Mouse (Mus musculus): Measurements from ENCODE around the gene Tsnaxip1. TPM values are rescaled to one million over a fixed set of nuclear protein-coding genes. Genes with fewer than 3 reads are reported as not detected.
"Not testable (repeated sequence)": the region's sequence is repeated elsewhere in the genome, so short reads cannot be mapped to it uniquely, and the experiment has no call there.

The Tsnaxip1 gene
- polyA plus RNA-seq, 1 experiment from 2014 or later = 1.5 TPM

- 100% methylated on average over 1 of the region's 1 CpGs for WGBS
- Histone ChIP-seq H3K4me1 (peaks cover 7% of the 10 kb centered on the region), H3K27ac (no peak overlapping the region), H3K27me3 (no peaks in the 10 kb centered on the region), H3K4me3 (no peak overlapping the region), H3K9ac (no peak overlapping the region), H3K4me2 (no peak overlapping the region), H3K9me3 (no peaks in the 10 kb centered on the region), H3K36me3 (peaks cover 41% of the 10 kb centered on the region)
- ATAC-seq (ENCODE audit: borderline replicate concordance, extremely low read depth, low FRiP score, low TSS enrichment) = peak; percentile 79; the same call in 1 of the 2 replicates
Observed at GRCm38 (mm10) chr8:105820925-105821324, 6.6 kb upstream of the Tsnaxip1 start.

GRCm38 (mm10) chr8:105825506-105825905, 2.0 kb upstream of the Tsnaxip1 start:
- Histone ChIP-seq H3K36me3 (peaks cover 30% of the 10 kb centered on the region), H3K27me3 (no peaks in the 10 kb centered on the region), H3K27ac (no peak overlapping the region), H3K4me3 (peak overlapping the region; percentile 82), H3K9me3 (no peaks in the 10 kb centered on the region), H3K4me2 (peak overlapping the region; percentile 63), H3K9ac (no peak overlapping the region), H3K4me1 (peaks cover 15% of the 10 kb centered on the region)
- no peak for ATAC-seq (ENCODE audit: borderline replicate concordance, extremely low read depth, low FRiP score, low TSS enrichment)
- 76% methylated on average over 4 of the region's 4 CpGs for WGBS

- Histone ChIP-seq H3K4me1 (peaks cover 15% of the 10 kb centered on the region), H3K36me3 (peaks cover 27% of the 10 kb centered on the region), H3K4me3 (peak overlapping the region; percentile 82), H3K27me3 (no peaks in the 10 kb centered on the region), H3K9ac (peak overlapping the region; percentile 83), H3K4me2 (peak overlapping the region; percentile 63), H3K27ac (no peak overlapping the region), H3K9me3 (no peaks in the 10 kb centered on the region)
- no peak for ATAC-seq (ENCODE audit: borderline replicate concordance, extremely low read depth, low FRiP score, low TSS enrichment)
- WGBS = 4% methylated on average over 4 of the region's 4 CpGs
Observed at GRCm38 (mm10) chr8:105826379-105826778, 1.2 kb upstream of the Tsnaxip1 start.

- WGBS = 78% methylated on average over 2 of the region's 2 CpGs
- not testable (repeated sequence) for H3K36me3 ChIP-seq; H3K4me2 ChIP-seq; H3K9me3 ChIP-seq; H3K4me3 ChIP-seq; H3K4me1 ChIP-seq; H3K27me3 ChIP-seq; ATAC-seq (ENCODE audit: borderline replicate concordance, extremely low read depth, low FRiP score, low TSS enrichment); H3K27ac ChIP-seq; H3K9ac ChIP-seq
Observed at GRCm38 (mm10) chr8:105833740-105834139, 6.2 kb downstream of the Tsnaxip1 start.

DNA sequence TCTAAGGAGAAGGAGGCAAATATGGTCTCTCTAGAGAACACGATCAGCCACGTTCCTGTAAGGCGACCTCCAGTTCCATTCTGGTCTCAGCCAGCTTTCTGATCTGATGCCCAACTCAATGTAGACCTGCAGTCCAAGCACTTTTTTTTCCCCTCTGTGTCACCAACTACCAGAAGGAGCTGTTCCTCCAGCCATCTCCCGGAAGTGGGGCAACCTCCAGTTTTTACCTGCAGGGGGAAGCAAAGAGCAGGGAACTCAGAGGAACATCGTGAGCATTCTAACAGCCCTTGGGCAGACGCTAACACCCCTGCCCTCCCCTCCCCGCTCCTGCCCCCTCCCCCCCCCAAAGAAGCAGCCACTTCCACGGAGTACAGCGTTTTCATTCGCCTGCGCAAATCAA, 7.8 kb downstream of the Tsnaxip1 start:
- H3K4me3 ChIP-seq = no peak overlapping the region
- no peak overlapping the region for H3K27ac ChIP-seq
- no peak overlapping the region for H3K4me2 ChIP-seq
- no peaks in the 10 kb centered on the region for H3K27me3 ChIP-seq
- no peaks in the 10 kb centered on the region for H3K9me3 ChIP-seq
- ATAC-seq (ENCODE audit: borderline replicate concordance, extremely low read depth, low FRiP score, low TSS enrichment) = no peak; the same call in 1 of the 2 replicates
- H3K9ac ChIP-seq = no peak overlapping the region
- H3K36me3 ChIP-seq = no peaks in the 10 kb centered on the region
- 30% methylated on average over 11 of the region's 11 CpGs for WGBS
- no peaks in the 10 kb centered on the region for H3K4me1 ChIP-seq

DNA sequence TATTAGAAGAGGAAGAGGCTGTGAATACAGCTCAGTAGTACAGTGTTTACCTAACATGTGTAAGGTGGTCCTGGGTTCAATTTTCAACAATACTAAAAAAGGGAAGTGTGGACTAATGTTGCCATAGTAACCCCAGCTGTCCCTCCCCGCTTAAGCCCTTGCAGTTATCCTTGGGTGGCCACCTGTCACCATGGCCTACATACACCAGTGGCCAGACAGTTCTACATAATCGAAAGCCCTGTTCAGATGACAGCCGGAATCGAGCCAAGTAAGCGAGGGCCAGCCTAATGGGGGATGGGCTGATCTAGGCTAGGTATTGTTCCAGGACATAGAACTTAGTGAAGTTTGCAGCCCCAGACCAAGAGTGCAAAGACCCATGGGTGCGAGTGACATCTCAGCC, 9.5 kb downstream of the Tsnaxip1 start:
- Histone ChIP-seq H3K4me3 (no peak overlapping the region), H3K4me1 (no peaks in the 10 kb centered on the region), H3K27ac (no peak overlapping the region), H3K36me3 (no peaks in the 10 kb centered on the region), H3K9me3 (no peaks in the 10 kb centered on the region), H3K4me2 (no peak overlapping the region), H3K27me3 (no peaks in the 10 kb centered on the region), H3K9ac (no peak overlapping the region)
- ATAC-seq (ENCODE audit: borderline replicate concordance, extremely low read depth, low FRiP score, low TSS enrichment) = no peak
- WGBS = 82% methylated on average over 6 of the region's 6 CpGs

- Histone ChIP-seq H3K4me2 (no peak overlapping the region), H3K36me3 (peaks cover 8% of the 10 kb centered on the region)
Observed at GRCm38 (mm10) chr8:105839209-105839608, 11.7 kb downstream of the Tsnaxip1 start.

GRCm38 (mm10) chr8:105846678-105847077, 19.1 kb downstream of the Tsnaxip1 start:
- H3K4me3 ChIP-seq = no peak overlapping the region
- H3K27ac ChIP-seq = no peak overlapping the region
- H3K4me2 ChIP-seq = no peak overlapping the region
- peaks cover 60% of the 10 kb centered on the region for H3K36me3 ChIP-seq
- no peaks in the 10 kb centered on the region for H3K27me3 ChIP-seq
- no peak for ATAC-seq (ENCODE audit: borderline replicate concordance, extremely low read depth, low FRiP score, low TSS enrichment)
- no peaks in the 10 kb centered on the region for H3K9me3 ChIP-seq
- 88% methylated on average over 11 of the region's 11 CpGs for WGBS
- no peak overlapping the region for H3K9ac ChIP-seq
- peaks cover 7% of the 10 kb centered on the region for H3K4me1 ChIP-seq

More at GRCm38 (mm10) chr8:105839209-105839608, 11.7 kb downstream of the Tsnaxip1 start:
- Histone ChIP-seq H3K27me3 (no peaks in the 10 kb centered on the region), H3K9me3 (no peaks in the 10 kb centered on the region), H3K9ac (no peak overlapping the region), H3K4me3 (no peak overlapping the region), H3K4me1 (no peaks in the 10 kb centered on the region), H3K27ac (no peak overlapping the region)
- no peak for ATAC-seq (ENCODE audit: borderline replicate concordance, extremely low read depth, low FRiP score, low TSS enrichment)
- 85% methylated on average over 5 of the region's 5 CpGs for WGBS

- Histone ChIP-seq H3K4me1 (peaks cover 10% of the 10 kb centered on the region), H3K27me3 (no peaks in the 10 kb centered on the region), H3K27ac (no peak overlapping the region), H3K4me2 (peak overlapping the region; percentile 43; the same call in 1 of the 2 replicates), H3K9ac (no peak overlapping the region), H3K36me3 (peaks cover 44% of the 10 kb centered on the region), H3K4me3 (no peak overlapping the region), H3K9me3 (no peaks in the 10 kb centered on the region)
- ATAC-seq (ENCODE audit: borderline replicate concordance, extremely low read depth, low FRiP score, low TSS enrichment) = no peak
- 71% methylated on average over 4 of the region's 4 CpGs for WGBS
Observed at GRCm38 (mm10) chr8:105850014-105850413, 22.5 kb downstream of the Tsnaxip1 start.

- Histone ChIP-seq H3K9me3 (no peaks in the 10 kb centered on the region), H3K27me3 (no peaks in the 10 kb centered on the region), H3K36me3 (peaks cover 38% of the 10 kb centered on the region), H3K9ac (no peak overlapping the region), H3K27ac (no peak overlapping the region), H3K4me1 (peaks cover 10% of the 10 kb centered on the region), H3K4me3 (peak overlapping the region; percentile 13), H3K4me2 (peak overlapping the region; percentile 43)
- 63% methylated on average over 7 of the region's 7 CpGs for WGBS
- no peak for ATAC-seq (ENCODE audit: borderline replicate concordance, extremely low read depth, low FRiP score, low TSS enrichment)
Observed at GRCm38 (mm10) chr8:105850611-105851010, 23.1 kb downstream of the Tsnaxip1 start.

DNA sequence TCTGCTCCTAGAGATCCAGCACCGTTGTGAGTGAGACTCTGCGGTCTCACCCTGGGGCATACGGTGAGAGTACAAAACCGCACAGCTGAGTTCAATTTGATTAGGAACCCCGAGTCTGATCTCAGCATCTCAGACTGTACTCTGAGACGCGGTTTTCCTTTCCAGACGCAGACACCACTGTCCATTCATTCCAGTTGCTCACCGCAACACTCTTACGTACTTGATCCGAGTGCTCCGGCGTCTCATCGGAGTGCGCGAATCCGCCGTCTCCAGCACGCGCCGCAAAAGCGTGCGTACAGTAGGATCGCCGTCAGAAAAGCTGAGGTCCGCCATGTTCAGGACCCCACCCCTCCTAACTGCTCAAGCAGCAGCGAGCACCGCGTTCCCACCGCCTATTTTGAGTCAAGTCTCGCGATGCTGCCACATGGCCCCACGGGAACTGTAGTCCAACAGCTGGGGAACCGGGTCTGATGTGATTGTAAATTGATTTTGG, 24.2 kb downstream of the Tsnaxip1 start:
- under 1% methylated on average over 34 of the region's 34 CpGs for WGBS
- no peaks in the 10 kb centered on the region for H3K9me3 ChIP-seq
- peak overlapping the region; percentile 75 for H3K4me3 ChIP-seq
- peak overlapping the region; percentile 73 for H3K4me2 ChIP-seq
- peaks cover 27% of the 10 kb centered on the region for H3K36me3 ChIP-seq
- H3K27ac ChIP-seq = peak overlapping the region; percentile 74
- H3K27me3 ChIP-seq = no peaks in the 10 kb centered on the region
- peak; percentile 75 for ATAC-seq (ENCODE audit: borderline replicate concordance, extremely low read depth, low FRiP score, low TSS enrichment)
- H3K4me1 ChIP-seq = peaks cover 20% of the 10 kb centered on the region
- H3K9ac ChIP-seq = peak overlapping the region; percentile 84

DNA sequence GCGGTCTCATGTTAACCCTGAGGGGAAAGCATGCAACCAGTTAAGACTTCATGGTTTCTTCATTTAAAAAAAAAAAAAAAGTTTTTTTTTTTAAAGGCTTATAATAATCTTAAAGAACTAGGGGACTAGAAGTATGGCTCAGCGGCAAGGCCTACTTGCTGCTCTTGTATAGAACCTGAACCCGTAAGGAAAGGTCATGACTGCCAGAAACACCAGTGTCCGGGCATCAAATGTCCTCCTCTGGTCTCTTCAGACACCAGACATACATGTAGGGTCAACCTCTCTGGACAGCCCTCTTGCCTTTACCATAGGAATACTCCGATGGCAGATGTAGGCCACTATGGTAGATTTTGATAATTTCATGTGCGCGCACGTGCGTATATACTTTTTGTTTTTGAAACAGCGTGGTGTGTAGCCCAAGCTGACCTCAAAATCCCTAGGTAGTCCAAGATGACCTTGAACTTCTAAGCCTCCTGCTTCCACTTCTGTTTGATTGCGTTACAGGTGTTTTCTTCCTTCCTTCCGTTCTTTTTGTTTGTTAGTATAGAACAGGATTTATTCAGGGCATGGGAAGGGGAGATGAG, 24.7 kb downstream of the Tsnaxip1 start:
- no peak overlapping the region for H3K27ac ChIP-seq
- H3K27me3 ChIP-seq = no peaks in the 10 kb centered on the region
- no peak for ATAC-seq (ENCODE audit: borderline replicate concordance, extremely low read depth, low FRiP score, low TSS enrichment)
- peak overlapping the region; percentile 73; the same call in 1 of the 2 replicates for H3K4me2 ChIP-seq
- H3K9ac ChIP-seq = no peak overlapping the region
- H3K9me3 ChIP-seq = no peaks in the 10 kb centered on the region
- WGBS = 78% methylated on average over 12 of the region's 12 CpGs
- peaks cover 25% of the 10 kb centered on the region for H3K4me1 ChIP-seq
- peaks cover 22% of the 10 kb centered on the region for H3K36me3 ChIP-seq
- H3K4me3 ChIP-seq = peak overlapping the region; percentile 75; the same call in 1 of the 2 replicates

Data from lung, embryonic 15.5 days (tissue).